Mouse (Mus musculus) small intestine, adult 2 months (tissue): ENCODE measurements around the gene Tnfrsf1b. TPM values are rescaled to one million over a fixed set of nuclear protein-coding genes. Genes with fewer than 3 reads are reported as not detected.
"Not testable (repeated sequence)": the region's sequence is repeated elsewhere in the genome, so short reads cannot be mapped to it uniquely, and the experiment has no call there.

Experiments used
- H3K27ac ChIP-seq: fragments of 200-500 bp; 2 replicates; pipeline ENCODE4 v1.5.1; 2012; ENCODE audit warnings: low read depth, low read length, control low read depth, inconsistent platforms; ENCODE audit not compliant: insufficient read depth
- H3K27me3 ChIP-seq: fragments of 200-500 bp; 2 replicates; pipeline ENCODE4 v1.6.1; 2012; ENCODE audit warnings: mild to moderate bottlenecking, moderate library complexity, low read length, inconsistent platforms; ENCODE audit not compliant: control insufficient read depth, insufficient read depth
- H3K36me3 ChIP-seq: fragments of 200-500 bp; 2 replicates; pipeline ENCODE4 v1.6.1; 2012; ENCODE audit warnings: mild to moderate bottlenecking, low read length, control low read depth, inconsistent platforms; ENCODE audit not compliant: control insufficient read depth, insufficient read depth
- H3K4me1 ChIP-seq: fragments of 200-500 bp; 2 replicates; pipeline ENCODE4 v1.6.1; 2012; ENCODE audit warnings: low read length, inconsistent platforms, mixed read lengths; ENCODE audit not compliant: control insufficient read depth, insufficient read depth, insufficient read length
- H3K4me3 ChIP-seq: fragments of 200-500 bp; 2 replicates; pipeline ENCODE4 v1.5.1; 2012; ENCODE audit warnings: low read depth, mild to moderate bottlenecking, control low read depth, inconsistent platforms, low read length, moderate library complexity
- CTCF ChIP-seq: fragments of 200-500 bp; IDR thresholded peaks from 2 replicates; pipeline ENCODE4 v1.5.1; 2012; ENCODE audit warnings: low read depth, mild to moderate bottlenecking, control low read depth, inconsistent platforms, low read length, moderate library complexity, mixed read lengths; ENCODE audit not compliant: insufficient replicate concordance, insufficient read length; ENCODE audit errors: extremely low read depth
- POLR2A ChIP-seq: fragments of 200-500 bp; IDR thresholded peaks from 2 replicates; pipeline ENCODE4 v1.6.1; 2012; ENCODE audit warnings: low read depth, mild to moderate bottlenecking, control low read depth, inconsistent platforms, low read length, moderate library complexity
- WGBS: fragments of 180-500 bp; shearing (Covaris S2); methylation state at CpG from one replicate; pipeline ENCODE4 v1.1.7; 2018; 5-methylcytosine and 5-hydroxymethylcytosine counted together
- polyA plus RNA-seq: library from polyadenylated mRNA; depleted of rRNA; stranded (reverse); fragments of >200 nt; gene quantifications from 2 replicates; pipeline ENCODE4 v1.2.3, GENCODE M21; 2012; rRNA removed

The Tnfrsf1b gene
- polyA plus RNA-seq, 1 experiment: 13.5 TPM

DNA sequence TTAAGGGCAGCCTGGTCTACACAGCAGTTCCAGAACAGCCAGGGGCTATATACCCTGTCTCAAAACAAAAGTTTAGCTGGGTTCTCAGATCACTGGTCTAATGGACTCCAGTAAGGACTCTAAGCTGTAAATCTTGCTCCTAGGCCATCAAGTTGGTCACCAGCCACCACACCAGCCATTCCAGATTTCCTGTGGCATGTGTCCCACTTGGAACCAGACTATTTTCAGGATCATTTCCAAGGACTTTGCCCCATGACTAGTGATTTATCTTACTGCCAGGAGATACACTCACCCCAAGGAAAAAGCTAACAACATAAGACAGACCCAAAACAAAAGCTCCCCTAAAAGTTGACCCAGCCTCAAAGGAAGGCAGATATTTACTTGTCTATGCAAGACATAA lies 54.0 kb downstream of the Tnfrsf1b start:
- Histone ChIP-seq H3K4me1 (peaks cover 10% of the 10 kb centered on the region; the same call in 1 of the 2 replicates), H3K27me3 (no peaks in the 10 kb centered on the region), H3K36me3 (peaks cover 11% of the 10 kb centered on the region), H3K27ac (peak overlapping the region; percentile 49; the same call in 1 of the 2 replicates), H3K4me3 (no peak overlapping the region)
- TF ChIP-seq CTCF: no peak
- no peak for TF ChIP-seq POLR2A

DNA sequence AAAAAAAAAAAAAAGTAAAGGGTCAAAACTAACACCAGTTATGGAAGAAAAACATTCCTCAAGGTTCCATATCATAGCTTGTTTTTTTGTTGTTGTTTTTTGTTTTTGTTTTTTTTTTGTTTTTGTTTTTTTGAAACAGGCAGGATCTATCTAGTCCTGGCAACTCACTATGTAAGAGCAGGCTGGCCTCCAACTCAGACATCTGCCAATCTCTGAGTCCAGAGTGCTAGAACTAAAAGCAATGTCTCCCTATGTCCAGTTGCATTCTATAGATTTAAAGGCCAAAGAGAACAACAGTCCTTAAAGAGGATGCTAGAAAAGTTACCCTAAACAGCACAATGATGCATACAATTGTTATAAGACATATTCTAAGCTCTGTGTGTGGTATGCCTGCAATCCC lies 58.1 kb downstream of the Tnfrsf1b start:
- no peaks in the 10 kb centered on the region for H3K27me3 ChIP-seq
- no peak overlapping the region for H3K4me3 ChIP-seq
- no peak overlapping the region for H3K27ac ChIP-seq
- H3K4me1 ChIP-seq: peaks cover 13% of the 10 kb centered on the region; the same call in 1 of the 2 replicates
- peaks cover 31% of the 10 kb centered on the region for H3K36me3 ChIP-seq
- no peak for TF ChIP-seq POLR2A
- no peak for TF ChIP-seq CTCF

DNA sequence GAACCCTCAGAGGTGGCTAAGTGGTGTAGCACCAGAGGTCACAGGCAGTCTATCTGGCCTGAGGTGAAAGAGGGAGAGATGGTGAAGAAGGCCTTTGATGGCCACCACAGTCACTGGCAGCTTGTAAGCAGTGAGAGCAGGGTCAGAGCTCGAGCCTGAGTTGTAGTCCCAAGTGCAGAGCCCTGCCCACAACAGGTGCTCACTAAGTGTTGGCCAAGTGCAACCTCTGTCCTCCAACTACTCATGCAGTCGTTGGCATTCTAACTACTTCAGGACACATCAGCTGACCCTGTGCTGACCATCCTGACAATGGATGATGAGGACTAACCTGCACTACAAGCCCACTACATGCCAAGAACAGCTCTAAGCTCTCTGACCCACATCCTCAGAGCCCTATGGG lies 59.1 kb downstream of the Tnfrsf1b start:
- Histone ChIP-seq H3K4me1 (peaks cover 14% of the 10 kb centered on the region; the same call in 1 of the 2 replicates), H3K4me3 (no peak overlapping the region), H3K27me3 (no peaks in the 10 kb centered on the region), H3K36me3 (peaks cover 37% of the 10 kb centered on the region), H3K27ac (peak overlapping the region; percentile 33; the same call in 1 of the 2 replicates)
- TF ChIP-seq CTCF: no peak
- no peak for TF ChIP-seq POLR2A
- WGBS: 23% methylated on average over 2 of the region's 2 CpGs

DNA sequence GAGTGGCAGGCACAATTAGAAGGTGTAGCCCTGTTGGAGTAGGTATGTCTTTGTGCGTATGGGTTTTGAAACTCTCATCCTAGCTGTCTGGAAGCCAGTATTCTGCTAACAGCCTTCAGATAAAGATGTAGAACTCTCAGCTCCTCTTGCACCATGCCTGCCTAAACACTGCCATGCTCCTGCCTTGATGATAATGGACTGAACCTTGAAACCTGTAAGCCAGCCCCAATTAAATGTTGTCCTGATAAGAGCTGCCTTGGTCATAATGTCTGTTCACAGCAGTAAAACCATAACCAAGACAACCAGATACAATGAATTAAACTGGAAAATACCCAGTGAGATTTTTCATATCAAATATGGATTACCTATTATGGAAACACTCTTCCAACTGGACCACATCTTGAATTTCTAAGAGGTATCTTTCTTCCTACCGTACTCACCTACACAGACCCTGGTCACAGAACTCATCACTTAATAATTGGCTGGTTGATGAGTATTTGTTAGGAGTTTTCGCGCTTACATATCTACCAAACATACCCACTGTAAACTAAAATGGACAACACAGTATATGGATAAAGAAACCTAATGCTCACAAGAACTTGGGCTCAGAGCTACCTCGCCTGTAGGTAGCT lies 67.6 kb downstream of the Tnfrsf1b start:
- no peaks in the 10 kb centered on the region for H3K27me3 ChIP-seq
- TF ChIP-seq POLR2A: no peak
- TF ChIP-seq CTCF: no peak
- 67% methylated on average over 5 of the region's 5 CpGs for WGBS

DNA sequence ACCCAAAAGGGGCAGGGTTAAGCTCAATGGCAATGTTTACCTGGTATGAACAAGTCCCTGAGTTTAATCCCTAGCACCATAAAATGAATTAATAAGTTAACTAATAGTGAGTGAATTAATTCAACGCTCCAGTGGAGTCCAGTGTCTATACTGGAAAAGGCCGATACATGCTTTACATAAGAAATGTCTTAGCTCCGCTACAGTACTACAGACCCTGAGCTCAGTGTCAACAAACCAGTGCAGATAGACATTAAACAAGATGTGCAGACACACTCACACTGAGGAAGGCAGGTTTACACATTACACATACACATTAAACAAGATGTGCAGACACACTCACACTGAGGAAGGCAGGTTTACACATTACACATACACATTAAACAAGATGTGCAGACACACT lies 81.1 kb downstream of the Tnfrsf1b start:
- not testable (repeated sequence) for H3K27me3 ChIP-seq, H3K27ac ChIP-seq, H3K4me1 ChIP-seq, H3K4me3 ChIP-seq
- peaks cover 86% of the 10 kb centered on the region for H3K36me3 ChIP-seq
- WGBS: 82% methylated on average over 3 of the region's 3 CpGs

More for the DNA sequence above, 67.6 kb downstream of the Tnfrsf1b start:
- Histone ChIP-seq H3K36me3 (peaks cover 56% of the 10 kb centered on the region), H3K4me3 (no peak overlapping the region), H3K4me1 (peaks cover 8% of the 10 kb centered on the region), H3K27ac (peak overlapping the region; percentile 49; the same call in 1 of the 2 replicates)

DNA sequence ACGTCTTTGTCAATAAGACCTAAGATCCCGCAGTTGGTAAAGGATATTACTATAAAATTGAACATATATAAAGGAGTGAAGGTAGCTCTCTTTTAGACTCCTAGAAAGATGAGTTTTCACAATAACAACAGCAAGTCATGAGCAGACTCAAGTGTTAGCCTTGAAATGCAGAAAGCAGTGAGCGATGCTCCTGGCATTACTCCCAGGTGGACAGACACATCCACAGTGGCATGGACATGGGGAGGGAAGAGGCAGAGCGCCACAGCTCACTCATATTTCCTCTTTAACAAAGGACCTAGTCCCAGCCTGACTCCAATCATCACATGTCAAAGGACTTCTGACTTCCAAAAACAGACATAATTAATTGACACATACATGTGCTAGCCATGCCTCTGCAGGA lies 82.6 kb downstream of the Tnfrsf1b start:
- WGBS: 96% methylated on average over 4 of the region's 4 CpGs
- no peak for TF ChIP-seq POLR2A
- TF ChIP-seq CTCF: no peak
- peaks cover 83% of the 10 kb centered on the region for H3K36me3 ChIP-seq
- H3K27ac ChIP-seq: no peak overlapping the region
- H3K4me1 ChIP-seq: no peaks in the 10 kb centered on the region
- no peak overlapping the region for H3K4me3 ChIP-seq
- H3K27me3 ChIP-seq: no peaks in the 10 kb centered on the region

Other genes starting within 250 kb of the Tnfrsf1b start
- gene Vps13d, start 51.9 kb downstream of the Tnfrsf1b start, polyA plus RNA-seq: 5.0 and 11.9 TPM in 2 replicates
- gene Tnfrsf8, start 68.3 kb upstream of the Tnfrsf1b start, polyA plus RNA-seq: 0.15 and 0.35 TPM in 2 replicates